Mouse (Mus musculus) kidney, embryonic 14.5 days (tissue): ENCODE measurements around the gene Apoc2. TPM values are rescaled to one million over a fixed set of nuclear protein-coding genes. Genes with fewer than 3 reads are reported as not detected.
A peak's percentile ranks its signal among the peaks of the same experiment; 100 is the strongest.

Experiments used
- ATAC-seq: fragments of 200-750 bp; cut with Nextera tagmentation; 2 replicates; pipeline ENCODE4 v1.8.0; 2017; ENCODE audit warnings: moderate number of reproducible peaks, mild to moderate bottlenecking, moderate TSS enrichment, moderate library complexity; ENCODE audit not compliant: low FRiP score, low TSS enrichment
- H3K27ac ChIP-seq: fragments of 300-500 bp; sonication (generic); 2 replicates; pipeline ENCODE4 v1.5.1; 2014; ENCODE audit warnings: low read depth, mild to moderate bottlenecking, low read length, moderate library complexity, mixed read lengths
- H3K27me3 ChIP-seq: fragments of 300-500 bp; sonication (generic); 2 replicates; pipeline ENCODE4 v1.6.1; 2014; ENCODE audit warnings: mild to moderate bottlenecking, low read length; ENCODE audit not compliant: control insufficient read depth, insufficient read depth
- H3K36me3 ChIP-seq: fragments of 300-500 bp; sonication (generic); 2 replicates; pipeline ENCODE4 v1.6.1; 2014; ENCODE audit warnings: low read length, mixed read lengths; ENCODE audit not compliant: control insufficient read depth, insufficient read depth
- H3K4me1 ChIP-seq: fragments of 300-500 bp; sonication (generic); 2 replicates; pipeline ENCODE4 v1.6.1; 2014; ENCODE audit warnings: low read length, mixed read lengths; ENCODE audit not compliant: control insufficient read depth, insufficient read depth
- H3K4me2 ChIP-seq: fragments of 300-500 bp; sonication (generic); replicated peaks from 2 replicates; pipeline ENCODE4 v1.6.1; 2014; ENCODE audit warnings: low read depth, mild to moderate bottlenecking, low read length
- H3K4me3 ChIP-seq: fragments of 300-500 bp; sonication (generic); 2 replicates; pipeline ENCODE4 v1.5.1; 2014; ENCODE audit warnings: mild to moderate bottlenecking, low read length
- H3K9ac ChIP-seq: fragments of 300-500 bp; sonication (generic); 2 replicates; pipeline ENCODE4 v1.6.1; 2014; ENCODE audit warnings: low read depth, mild to moderate bottlenecking, low read length, moderate library complexity
- H3K9me3 ChIP-seq: fragments of 300-500 bp; sonication (generic); 2 replicates; pipeline ENCODE4 v1.6.1; 2016; ENCODE audit warnings: low read length; ENCODE audit not compliant: control insufficient read depth
- WGBS: fragments of 180-500 bp; shearing (Covaris S2); extraction: QIAGEN DNeasy Blood & Tissue Kit; methylation state at CpG from one replicate; pipeline ENCODE4 v1.1.7; 2014; 5-methylcytosine and 5-hydroxymethylcytosine counted together
- polyA plus RNA-seq: library from polyadenylated mRNA; unstranded; fragments of >200 nt; fragmentation: Nextera tagmentation; extraction: Ambion mirVana; gene quantifications from 2 replicates; pipeline ENCODE4 v1.2.1, GENCODE M21; 2014

The Apoc2 gene
- polyA plus RNA-seq, 1 experiment from 2014 or later: 1.2 TPM

DNA sequence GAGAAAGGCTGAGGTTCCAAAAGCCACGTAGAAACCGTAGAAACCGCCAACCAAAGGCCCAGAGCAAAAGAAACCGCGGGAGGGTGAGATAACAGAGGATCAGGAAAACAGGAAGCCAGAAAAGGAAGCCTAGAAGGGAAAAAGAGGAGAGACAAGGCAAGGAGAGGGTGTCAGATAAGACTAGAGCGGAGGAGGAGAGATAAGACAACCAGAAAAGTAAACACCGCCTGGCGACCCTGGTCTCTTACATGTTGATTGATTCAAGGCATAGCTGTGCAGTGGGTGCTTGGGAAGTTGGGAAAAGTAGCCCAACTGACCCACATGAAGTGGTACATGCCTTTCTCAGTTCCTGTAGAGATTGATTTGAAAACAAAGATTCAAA lies 17.5 kb upstream of the Apoc2 start:
- H3K4me1 ChIP-seq: peaks cover 23% of the 10 kb centered on the region; the same call in 1 of the 2 replicates
- 37% methylated on average over 8 of the region's 8 CpGs for WGBS
- H3K9me3 ChIP-seq: no peaks in the 10 kb centered on the region
- H3K9ac ChIP-seq: no peak overlapping the region
- H3K27me3 ChIP-seq: no peaks in the 10 kb centered on the region
- H3K27ac ChIP-seq: peak overlapping the region; percentile 39; the same call in 1 of the 2 replicates
- no peaks in the 10 kb centered on the region for H3K36me3 ChIP-seq
- H3K4me3 ChIP-seq: no peak overlapping the region
- ATAC-seq: no peak
- H3K4me2 ChIP-seq: no peak overlapping the region

DNA sequence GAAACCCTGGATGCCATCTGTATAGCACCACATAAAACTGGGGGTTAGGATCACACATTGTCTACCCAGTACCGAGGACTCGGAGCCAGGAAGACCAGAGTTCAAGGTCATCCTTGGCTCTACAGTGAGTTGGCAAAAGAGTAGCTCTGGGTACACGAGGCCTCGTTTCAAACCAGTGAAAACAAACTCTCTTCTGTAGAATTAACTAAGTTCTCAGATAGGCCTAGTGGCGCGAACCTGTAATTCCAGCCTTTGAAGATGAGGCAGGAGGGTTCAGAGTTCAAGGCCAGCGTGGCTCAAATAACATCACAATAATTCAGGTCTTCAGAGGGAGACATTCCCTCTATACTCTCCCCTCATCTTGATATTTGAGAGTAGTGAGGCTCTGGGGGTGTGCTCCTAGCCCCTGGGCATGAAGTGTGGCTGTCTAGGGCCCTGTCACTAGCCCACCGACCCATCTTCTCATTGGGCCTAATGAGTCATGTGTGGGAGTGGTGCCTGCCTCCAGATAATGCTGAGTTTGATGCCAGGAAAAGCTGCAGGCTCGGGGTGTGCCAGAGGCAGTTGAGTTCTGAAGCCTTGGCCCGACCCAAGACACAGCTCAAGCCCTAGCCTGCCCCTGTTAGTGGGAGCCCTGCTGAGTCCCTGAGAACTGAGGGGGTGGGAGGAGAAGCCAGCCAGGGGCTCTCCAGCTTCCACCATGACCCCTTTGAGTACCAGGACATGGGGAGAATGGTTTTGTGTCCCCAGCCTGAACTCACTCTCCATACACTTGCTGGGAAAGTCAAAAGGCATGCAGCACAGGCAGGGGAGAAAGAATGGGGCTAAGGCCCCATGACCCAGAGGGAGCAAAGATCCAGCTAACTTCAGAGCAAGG lies 16.8 kb upstream of the Apoc2 start:
- no peaks in the 10 kb centered on the region for H3K27me3 ChIP-seq
- no peak overlapping the region for H3K9ac ChIP-seq
- H3K36me3 ChIP-seq: no peaks in the 10 kb centered on the region
- no peak overlapping the region for H3K4me3 ChIP-seq
- H3K9me3 ChIP-seq: no peaks in the 10 kb centered on the region
- no peak overlapping the region for H3K4me2 ChIP-seq
- no peak for ATAC-seq
- H3K4me1 ChIP-seq: peaks cover 23% of the 10 kb centered on the region; the same call in 1 of the 2 replicates
- H3K27ac ChIP-seq: peak overlapping the region; percentile 39; the same call in 1 of the 2 replicates
- 72% methylated on average over 10 of the region's 10 CpGs for WGBS

DNA sequence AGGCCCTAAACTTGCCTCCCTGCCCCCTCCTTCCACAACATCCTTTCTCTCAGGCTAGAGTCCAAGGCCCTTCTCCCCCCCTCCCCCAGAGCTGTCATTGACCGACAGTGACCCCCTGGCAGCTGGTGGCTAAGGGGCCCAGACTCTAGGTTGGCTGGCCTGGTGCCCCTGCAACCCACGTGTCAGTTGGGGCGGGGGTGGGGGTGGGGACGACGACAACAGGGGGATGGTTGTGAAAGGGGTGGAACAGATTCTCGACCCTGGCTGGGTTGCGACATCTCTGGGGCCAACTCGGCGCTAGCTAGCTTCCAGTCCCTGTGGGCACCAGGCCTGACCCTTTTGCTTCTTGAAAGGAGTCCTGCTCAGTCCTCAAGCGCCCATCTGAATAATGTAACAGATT lies 15.7 kb upstream of the Apoc2 start:
- no peak overlapping the region for H3K9ac ChIP-seq
- H3K9me3 ChIP-seq: no peaks in the 10 kb centered on the region
- H3K36me3 ChIP-seq: no peaks in the 10 kb centered on the region
- no peak overlapping the region for H3K4me2 ChIP-seq
- peaks cover 15% of the 10 kb centered on the region; the same call in 1 of the 2 replicates for H3K4me1 ChIP-seq
- H3K4me3 ChIP-seq: no peak overlapping the region
- 25% methylated on average over 10 of the region's 10 CpGs for WGBS
- ATAC-seq: no peak
- no peaks in the 10 kb centered on the region for H3K27me3 ChIP-seq
- no peak overlapping the region for H3K27ac ChIP-seq

DNA sequence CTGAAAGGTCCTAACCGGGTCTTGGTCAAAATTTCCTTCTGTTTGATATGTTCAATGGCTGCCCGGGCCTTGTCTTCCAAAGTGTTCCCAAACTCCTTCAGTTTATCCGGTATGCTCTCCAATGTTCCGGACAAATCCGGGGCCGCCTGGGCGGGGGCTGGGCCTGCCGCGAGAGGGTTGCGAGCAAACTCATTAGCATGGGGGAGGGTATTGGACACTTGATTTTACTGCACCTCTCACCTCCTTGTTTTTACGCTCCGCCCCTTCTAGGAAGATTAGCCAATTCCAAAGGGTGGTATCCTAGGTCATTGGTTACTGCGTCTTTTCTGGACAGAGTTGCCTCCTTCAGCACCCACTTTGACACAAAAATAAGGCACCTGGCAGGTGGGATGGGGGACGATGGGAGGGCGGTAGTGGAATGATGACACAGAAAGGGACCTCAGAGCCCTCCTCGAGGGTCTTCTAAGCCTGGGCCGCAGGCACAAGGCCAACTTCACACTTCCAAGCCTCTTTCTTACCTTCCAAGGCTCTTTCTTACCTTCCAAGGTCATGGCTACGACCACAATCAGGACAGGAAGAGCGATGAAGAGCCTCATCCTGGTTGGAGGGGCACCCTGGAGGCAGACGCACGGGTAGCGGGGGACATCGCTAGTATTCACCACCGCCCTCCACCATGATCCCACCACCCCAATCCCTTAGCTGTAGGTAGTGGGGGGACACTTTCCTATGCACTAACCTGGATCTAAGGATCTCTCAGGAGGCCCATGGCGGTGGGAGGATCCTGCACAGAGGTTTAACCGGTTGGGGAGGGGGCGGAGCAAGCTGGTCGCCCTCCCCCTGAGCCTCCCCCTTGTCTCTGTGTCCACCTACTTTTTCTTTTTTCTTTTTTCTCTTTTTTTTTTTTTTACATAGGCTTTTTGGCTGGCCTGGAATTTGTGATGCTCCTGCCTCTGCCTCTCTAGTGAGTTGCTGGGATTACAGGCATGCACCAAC lies 14.4 kb upstream of the Apoc2 start, which contains the start of gene Apoc1:
Gene Apoc1 (minus strand): TSS at position 788 of the 993 bp plus-strand sequence.
- Histone ChIP-seq H3K27ac (no peak within 1 kb of the TSS), H3K36me3 (no peaks in the 10 kb centered on the region), H3K4me2 (0 out of 2 replicates have a peak within 1 kb of the TSS, but pooled peaks have one; percentile 2), H3K9ac (no peak within 1 kb of the TSS), H3K4me1 (peaks cover 15% of the 10 kb centered on the region; the same call in 1 of the 2 replicates), H3K4me3 (no peak within 1 kb of the TSS), H3K27me3 (no peaks in the 10 kb centered on the region), H3K9me3 (no peaks in the 10 kb centered on the region)
- WGBS: 42% methylated on average over 28 of the region's 28 CpGs
- ATAC-seq: no peak

DNA sequence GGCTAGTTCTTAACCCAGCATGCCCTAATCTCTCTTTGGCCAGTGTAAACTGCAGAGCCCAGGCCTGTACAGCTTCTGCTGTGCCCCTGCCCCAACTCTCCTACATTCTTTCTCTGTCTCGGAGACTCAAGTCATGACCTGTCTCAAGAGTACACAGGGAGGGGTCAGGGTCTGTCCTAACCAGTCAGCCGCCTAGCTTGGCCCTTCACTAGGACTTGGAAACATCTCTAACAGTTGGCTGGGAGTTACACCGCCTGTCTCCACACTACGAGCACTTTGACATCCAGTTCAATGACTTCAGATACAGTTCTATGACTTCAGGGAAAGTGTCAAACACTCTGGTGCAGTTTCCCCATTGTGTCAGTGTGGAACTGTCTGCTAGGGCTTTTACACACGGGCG lies 13.7 kb upstream of the Apoc2 start:
- no peak overlapping the region for H3K9ac ChIP-seq
- H3K9me3 ChIP-seq: no peaks in the 10 kb centered on the region
- no peak for ATAC-seq
- H3K4me3 ChIP-seq: no peak overlapping the region
- 71% methylated on average over 6 of the region's 6 CpGs for WGBS
- H3K27ac ChIP-seq: no peak overlapping the region
- H3K36me3 ChIP-seq: no peaks in the 10 kb centered on the region
- H3K4me1 ChIP-seq: peaks cover 15% of the 10 kb centered on the region; the same call in 1 of the 2 replicates
- H3K4me2 ChIP-seq: 0 out of 2 replicates have a peak overlapping the region, but pooled peaks have one; percentile 2
- no peaks in the 10 kb centered on the region for H3K27me3 ChIP-seq

DNA sequence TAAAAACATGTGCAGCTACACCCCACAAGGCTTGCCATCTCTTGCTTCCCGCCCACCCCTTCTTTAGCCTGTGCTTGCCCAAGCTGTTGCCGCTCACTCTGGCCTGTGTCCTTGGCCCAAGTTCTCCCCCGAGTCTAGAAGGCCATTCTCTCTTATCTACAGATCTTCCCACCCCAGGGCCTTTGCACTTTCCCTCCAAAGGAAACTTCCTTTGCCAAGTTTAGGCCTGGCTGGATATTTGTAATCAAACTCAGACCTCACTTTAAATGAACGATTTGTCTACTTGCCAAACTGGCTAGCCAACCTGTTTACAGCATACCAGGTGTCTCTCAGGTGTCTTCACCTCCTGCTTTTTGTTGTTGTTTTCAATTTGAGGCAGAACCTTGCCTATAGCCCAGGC lies 13.1 kb upstream of the Apoc2 start:
- Histone ChIP-seq H3K27ac (no peak overlapping the region), H3K9ac (no peak overlapping the region), H3K9me3 (no peaks in the 10 kb centered on the region), H3K27me3 (no peaks in the 10 kb centered on the region), H3K4me3 (no peak overlapping the region), H3K36me3 (no peaks in the 10 kb centered on the region), H3K4me2 (no peak overlapping the region), H3K4me1 (peaks cover 15% of the 10 kb centered on the region; the same call in 1 of the 2 replicates)
- 85% methylated on average over 4 of the region's 4 CpGs for WGBS
- ATAC-seq: no peak

DNA sequence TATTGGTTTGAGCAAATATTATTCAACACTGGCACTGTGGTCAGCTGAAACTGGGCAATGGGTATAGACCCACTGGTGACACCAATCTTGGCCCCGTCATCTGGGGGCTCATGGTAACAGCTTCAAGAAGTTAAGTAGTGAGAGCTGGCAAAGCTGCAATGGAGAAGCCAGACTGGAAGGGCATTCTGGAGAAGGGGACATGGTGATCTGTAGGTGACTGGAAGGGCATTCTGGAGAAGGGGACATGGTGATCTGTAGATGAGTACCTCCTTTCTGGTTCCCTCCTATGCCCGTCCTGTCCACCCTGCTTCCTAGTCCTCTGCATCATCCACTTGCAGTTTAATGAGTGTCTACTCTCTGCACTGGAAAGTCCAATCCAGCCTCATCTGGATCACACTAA lies 10.9 kb upstream of the Apoc2 start:
- H3K27me3 ChIP-seq: no peaks in the 10 kb centered on the region
- no peaks in the 10 kb centered on the region for H3K9me3 ChIP-seq
- no peak overlapping the region for H3K9ac ChIP-seq
- no peak overlapping the region for H3K27ac ChIP-seq
- H3K4me3 ChIP-seq: no peak overlapping the region
- no peak for ATAC-seq
- WGBS: 97% methylated on average over 2 of the region's 2 CpGs
- H3K36me3 ChIP-seq: no peaks in the 10 kb centered on the region
- H3K4me1 ChIP-seq: peaks cover 11% of the 10 kb centered on the region; the same call in 1 of the 2 replicates
- H3K4me2 ChIP-seq: no peak overlapping the region

DNA sequence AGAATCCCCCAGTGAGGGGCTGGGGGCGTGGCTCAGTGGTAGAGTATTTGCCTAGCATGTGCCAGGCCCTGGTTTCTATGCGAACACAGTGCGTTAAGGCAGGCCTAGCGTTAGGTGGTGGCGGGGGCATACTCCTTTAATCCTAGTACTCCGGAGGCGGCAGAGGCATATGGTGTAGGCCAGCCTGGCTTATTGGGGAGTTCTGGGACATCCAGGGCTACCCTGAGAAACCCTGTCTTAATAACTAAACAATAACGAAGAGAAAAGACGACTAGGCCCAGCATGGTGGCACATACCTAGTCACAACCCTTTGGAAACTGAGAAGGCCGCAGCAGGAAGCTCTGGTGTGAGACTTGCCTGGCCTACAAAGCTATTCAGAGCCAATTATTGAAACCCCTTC lies 10.4 kb upstream of the Apoc2 start:
- H3K27ac ChIP-seq: no peak overlapping the region
- H3K4me2 ChIP-seq: no peak overlapping the region
- H3K4me3 ChIP-seq: no peak overlapping the region
- no peaks in the 10 kb centered on the region for H3K27me3 ChIP-seq
- WGBS: 96% methylated on average over 10 of the region's 10 CpGs
- H3K9ac ChIP-seq: no peak overlapping the region
- no peaks in the 10 kb centered on the region for H3K9me3 ChIP-seq
- no peak for ATAC-seq
- no peaks in the 10 kb centered on the region for H3K36me3 ChIP-seq
- peaks cover 6% of the 10 kb centered on the region; the same call in 1 of the 2 replicates for H3K4me1 ChIP-seq
